Mouse (Mus musculus) 3134 (cell line): ENCODE data around the gene Uty.

Experiments used
- DNase-seq: peaks from one replicate; pipeline ENCODE4 v3.0.0-alpha.2; 2011; ENCODE audit warnings: low spot score; ENCODE audit not compliant: insufficient read length; ENCODE audit errors: extremely low read depth

The Uty gene

DNA sequence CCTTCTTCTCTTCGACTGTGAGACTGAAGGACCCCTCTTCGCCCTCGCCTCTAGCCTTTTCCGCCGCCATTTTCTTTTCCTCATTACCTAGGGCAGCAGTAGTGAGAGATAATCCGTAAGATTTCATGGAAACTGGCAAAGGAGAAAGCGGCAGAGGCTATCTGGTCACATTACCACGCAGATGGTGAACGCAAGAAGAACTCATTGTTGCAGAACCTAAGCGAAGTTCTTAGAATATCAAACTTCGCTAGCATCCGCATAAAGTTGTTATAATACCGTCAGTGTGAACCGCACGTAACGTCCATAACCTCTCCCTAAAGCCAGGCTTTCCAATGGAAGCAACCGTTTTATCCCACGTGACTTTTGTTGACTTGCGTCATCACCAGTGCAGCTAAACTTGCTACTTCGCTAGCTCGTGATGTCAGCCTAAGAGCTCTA is at the start of gene Uty:
Gene Uty (minus strand): TSS at position 334 of the 438 bp plus-strand sequence.
- DNase-seq, result no peak

DNA sequence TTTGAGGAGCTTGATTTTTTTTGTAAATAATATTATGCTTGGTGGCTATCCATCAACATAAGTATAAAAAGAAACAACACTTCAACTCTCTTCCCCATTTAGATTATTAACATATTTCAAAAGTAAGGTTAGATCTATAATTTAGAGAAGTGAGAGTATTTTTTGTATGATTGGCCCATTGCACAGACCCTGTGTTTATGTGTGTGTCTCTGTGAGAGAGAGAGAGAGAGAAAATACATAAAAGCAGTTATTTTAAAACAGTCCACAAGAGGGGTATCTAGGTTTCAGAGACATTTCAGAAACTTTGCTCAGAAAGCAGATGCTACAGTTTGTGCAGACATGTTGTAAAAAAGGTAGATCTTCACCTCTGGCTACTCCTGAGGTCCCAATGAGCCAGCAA is 48.1 kb upstream of the Uty start:
- DNase-seq, result no peak

DNA sequence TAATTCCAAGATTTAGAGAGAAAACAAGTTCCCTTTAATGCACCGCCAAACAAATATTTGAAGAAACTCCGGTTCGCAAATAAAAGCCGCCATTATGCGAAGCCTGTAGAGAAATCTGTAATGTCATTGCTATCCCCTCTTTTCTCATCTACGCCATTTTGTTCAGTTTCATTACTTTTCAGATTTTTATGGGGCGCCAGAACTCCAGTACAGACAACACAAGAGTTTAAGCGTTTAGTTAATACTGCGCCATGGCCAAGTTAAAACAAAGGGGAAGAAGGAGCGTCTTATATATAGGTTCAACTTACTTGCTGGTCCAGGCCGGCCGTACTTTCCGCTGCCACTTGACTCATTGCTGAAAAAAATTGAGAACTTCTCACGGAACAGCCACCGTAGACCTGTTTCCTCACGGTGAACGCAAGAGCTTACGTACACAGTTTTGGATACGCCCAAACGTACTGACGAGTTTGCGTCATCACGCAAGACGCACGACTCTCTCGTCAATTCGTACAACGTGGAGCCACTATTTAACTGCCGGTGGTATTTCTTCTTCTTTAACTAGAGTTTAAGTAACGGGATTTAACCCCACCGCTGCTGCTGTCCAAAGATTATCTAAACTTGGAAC is 40.7 kb upstream of the Uty start, which contains the start of gene Ddx3y:
Gene Ddx3y (minus strand): TSS at position 459 of the 625 bp plus-strand sequence.
- DNase-seq, result no peak

DNA sequence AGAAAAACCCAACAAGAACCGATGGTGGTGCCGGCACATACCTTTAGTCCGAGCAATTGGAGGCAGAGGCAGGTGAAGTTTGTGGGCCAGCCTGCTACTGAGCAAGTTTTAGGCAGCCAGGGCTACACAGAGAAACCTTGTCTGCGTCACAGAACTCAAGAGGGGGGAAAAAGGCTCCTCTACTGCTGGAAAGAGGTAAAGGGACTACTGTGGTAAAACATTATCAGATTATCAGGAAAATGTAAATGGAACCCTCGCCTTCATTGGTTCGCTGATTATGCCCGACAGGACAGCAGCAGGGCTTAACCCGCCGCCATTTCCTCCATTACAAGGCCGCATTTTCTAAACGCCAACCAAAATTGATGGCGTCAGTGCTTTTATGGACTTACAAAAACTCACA is 40.2 kb upstream of the Uty start:
- no peak for DNase-seq

DNA sequence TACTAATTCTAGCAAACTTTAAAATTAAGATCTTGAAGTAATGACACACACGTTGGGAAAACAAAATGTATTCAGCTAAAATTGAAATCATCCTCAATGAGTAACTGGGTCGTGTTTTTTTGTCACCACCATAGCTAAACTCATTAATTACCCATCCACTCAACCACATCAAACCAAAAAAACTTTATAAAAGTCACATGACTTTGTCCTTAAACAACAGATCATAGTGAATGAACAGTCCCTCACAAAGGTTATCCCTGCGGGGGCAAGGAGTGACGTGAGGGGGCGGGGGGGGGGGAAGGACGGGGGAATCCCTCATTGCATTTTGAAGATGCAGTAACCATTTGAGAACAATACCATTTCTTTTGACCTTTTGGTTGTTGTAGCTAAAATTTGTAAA is 558 bp upstream of the Uty start:
- DNase-seq, result no peak

DNA sequence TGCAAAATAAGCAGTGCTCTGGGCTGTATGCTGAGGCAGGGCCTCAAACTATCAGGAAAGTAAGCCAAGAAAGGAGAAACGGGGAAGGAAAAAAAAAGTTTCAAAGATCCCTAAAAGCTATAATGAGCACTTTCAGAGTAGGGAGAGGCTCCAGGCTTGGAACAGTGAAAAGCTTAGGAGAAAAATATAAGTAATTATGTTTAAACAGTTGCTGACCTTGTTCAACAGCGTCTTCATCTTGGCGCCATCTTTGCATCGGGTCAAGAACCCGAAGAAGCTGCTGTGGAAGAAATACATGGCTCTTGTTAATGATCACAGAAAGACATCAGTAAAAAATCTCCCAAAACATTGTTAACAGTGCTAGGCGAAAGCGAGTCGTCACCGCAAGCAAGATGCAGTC is 619 bp downstream of the Uty start:
- no peak for DNase-seq

DNA sequence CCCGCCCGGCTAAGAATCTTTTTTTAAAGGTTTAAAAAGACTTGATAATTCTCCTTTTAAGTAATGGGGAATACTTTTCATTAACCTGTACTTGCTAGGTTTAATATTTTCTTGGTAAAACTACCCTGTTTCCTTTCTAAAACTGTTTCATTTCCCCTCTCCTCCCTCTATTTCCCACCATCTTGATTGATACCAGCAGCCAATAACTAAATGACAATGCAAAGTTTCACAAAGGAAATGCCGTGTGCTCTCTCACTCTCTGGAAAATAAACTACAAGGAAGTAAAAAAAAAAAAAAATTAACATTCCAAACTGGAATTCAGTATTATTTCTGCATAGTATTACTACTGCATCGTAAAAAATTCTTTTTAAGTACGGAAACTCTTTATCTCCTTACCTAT is 1.1 kb downstream of the Uty start:
- DNase-seq, result no peak

DNA sequence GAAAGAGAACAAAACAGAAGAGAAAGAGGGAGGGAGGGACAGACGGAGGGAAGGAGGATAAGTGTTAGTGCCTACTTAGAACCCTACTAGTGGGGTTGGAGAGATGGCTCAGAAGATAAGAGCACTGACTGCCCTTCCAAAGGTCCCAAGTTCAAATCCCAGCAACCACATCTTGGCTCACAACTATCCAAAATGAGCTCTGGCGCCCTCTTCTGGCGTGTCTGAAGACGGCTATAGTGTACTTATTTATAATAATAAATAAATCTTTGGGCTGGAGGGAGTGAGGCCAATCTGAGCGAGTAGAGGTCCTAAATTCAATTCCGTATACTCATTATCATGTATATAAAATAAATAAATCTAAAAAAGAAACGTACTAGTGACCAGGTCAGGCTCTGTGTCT is 25.6 kb downstream of the Uty start:
- no peak for DNase-seq

DNA sequence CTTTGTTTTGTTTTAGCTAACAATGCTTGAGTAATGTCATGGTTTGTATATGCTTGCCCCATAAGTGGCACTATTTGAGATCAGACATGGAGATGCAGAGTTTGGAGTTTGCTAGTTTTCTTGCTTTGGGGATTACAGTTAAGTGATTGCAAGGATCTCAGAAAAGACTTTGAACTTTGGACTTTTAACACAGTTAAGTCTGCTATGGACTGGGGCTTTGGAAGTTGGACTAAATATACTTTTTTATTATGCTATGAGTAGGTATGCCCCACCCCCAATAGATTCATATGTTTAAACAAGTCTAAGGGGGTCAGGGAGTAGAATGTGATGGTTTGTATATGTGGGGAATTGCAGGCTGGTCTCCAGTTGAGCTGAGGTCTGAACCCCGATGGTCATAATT is 67.1 kb downstream of the Uty start:
- no peak for DNase-seq

DNA sequence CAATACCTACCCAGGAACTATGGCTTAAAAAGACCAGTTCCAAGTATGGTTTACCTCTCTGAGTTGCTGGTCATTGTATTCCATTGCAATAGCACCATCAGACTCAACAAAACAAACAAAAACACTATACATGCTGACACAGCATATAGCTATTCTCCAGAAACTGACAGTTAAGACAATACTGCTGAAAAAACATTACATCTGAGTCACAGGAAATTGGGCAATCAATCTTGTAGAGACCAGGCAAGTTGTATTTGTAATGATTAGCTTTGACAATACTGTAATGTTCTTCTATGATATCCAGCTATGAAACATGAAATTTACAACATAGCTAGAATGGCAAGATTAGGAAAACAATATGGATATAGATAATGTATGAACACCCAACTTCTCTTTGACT is 82.5 kb downstream of the Uty start:
- no peak for DNase-seq

DNA sequence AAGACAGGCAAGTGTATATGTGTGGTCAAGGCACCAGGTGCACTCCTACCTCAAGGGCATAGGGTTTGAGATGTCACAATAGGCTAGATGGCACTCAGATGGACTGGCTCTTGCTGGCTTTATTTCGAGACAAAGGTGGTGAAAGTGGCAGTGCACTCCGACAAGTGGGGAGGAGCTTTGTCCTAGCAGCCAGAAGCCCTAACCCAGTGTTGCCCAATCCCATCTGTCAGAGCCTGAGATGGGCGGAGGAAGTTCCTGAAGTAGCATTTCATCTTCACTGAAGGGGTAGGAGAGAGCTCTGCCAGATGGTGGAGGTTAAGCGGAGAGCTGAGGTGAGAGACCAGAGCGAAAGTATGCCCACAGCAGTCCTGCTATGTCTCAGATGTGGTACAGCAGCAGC is 129.4 kb downstream of the Uty start:
- no peak for DNase-seq

DNA sequence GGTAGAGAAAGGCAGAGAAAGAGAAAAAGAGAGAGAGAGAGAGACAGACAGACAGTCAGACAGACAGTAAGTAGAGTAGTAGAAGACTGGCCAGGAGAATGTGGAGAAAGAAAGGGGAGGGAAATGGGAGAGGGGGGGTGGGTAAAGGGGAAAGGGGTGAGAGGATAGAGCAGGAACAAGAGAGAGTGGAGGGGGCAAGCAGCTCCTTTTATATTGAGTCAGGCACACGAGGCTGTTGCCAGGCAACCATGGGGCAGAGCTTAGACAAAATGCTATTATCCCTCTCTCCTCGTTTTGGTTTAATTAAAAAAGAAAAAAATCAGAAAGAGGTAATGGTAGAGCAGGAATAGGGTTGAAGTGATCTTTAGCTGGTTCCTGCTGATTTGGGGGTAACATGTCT is 131.5 kb downstream of the Uty start:
- DNase-seq, result no peak
